Mouse (Mus musculus) central nervous system, embryonic 11.5 days (tissue): ENCODE results near the gene Chst4. TPM values are rescaled to one million over a fixed set of nuclear protein-coding genes. Genes with fewer than 3 reads are reported as not detected.

Experiments used
- polyA plus RNA-seq: library from polyadenylated mRNA; depleted of rRNA; stranded (reverse); fragments of >200 nt; gene quantifications from 2 replicates; pipeline ENCODE4 v1.2.3, GENCODE M21; 2012; rRNA removed

The Chst4 gene
- 0.17 TPM in 1 of 2 replicates, not detected in the other for polyA plus RNA-seq

GRCm38 (mm10) chr8:110039659-110040058 lies at the start of gene Chst4:
Gene Chst4, minus strand, starts transcription at chr8:110039740.

GRCm38 (mm10) chr8:110079282-110080221 lies 40.0 kb upstream of the Chst4 start, which contains the start of gene Zfp612:
Gene Zfp612, plus strand, starts transcription at chr8:110079746.

GRCm38 (mm10) chr8:109990224-109990623 lies 49.3 kb downstream of the Chst4 start, which contains the start of gene Tat:
Gene Tat, plus strand, starts transcription at chr8:109990437.

Other genes with a start within 250 kb of the Chst4 start
- gene Phlpp2, start 171.2 kb downstream of the Chst4 start, polyA plus RNA-seq: 9.8 and 12.4 TPM in 2 replicates
- gene Marveld3, start 77.5 kb downstream of the Chst4 start, polyA plus RNA-seq: 0.37 and 0.47 TPM in 2 replicates
- gene Tat, start 49.3 kb downstream of the Chst4 start, polyA plus RNA-seq: not detected in 2 replicates
- 7.1 and 8.1 TPM in 2 replicates for gene Zfp612, start 40.0 kb upstream of the Chst4 start, polyA plus RNA-seq
- not detected in 2 replicates for gene Gm21964, start 61.5 kb upstream of the Chst4 start, polyA plus RNA-seq
- not detected in 2 replicates for gene Gm17720, start 63.0 kb upstream of the Chst4 start, polyA plus RNA-seq
- gene Calb2, start 128.5 kb upstream of the Chst4 start, polyA plus RNA-seq: 5.1 and 6.2 TPM in 2 replicates
- 7.8 and 9.5 TPM in 2 replicates for gene Cmtr2, start 175.9 kb upstream of the Chst4 start, polyA plus RNA-seq
- 0.11 TPM in 2 replicates for gene Hydin, start 227.2 kb upstream of the Chst4 start, polyA plus RNA-seq